Mouse (Mus musculus): Measurements from ENCODE around the gene Sos1. TPM values are rescaled to one million over a fixed set of nuclear protein-coding genes. Genes with fewer than 3 reads are reported as not detected.
"Not testable (repeated sequence)": the region's sequence is repeated elsewhere in the genome, so short reads cannot be mapped to it uniquely, and the experiment has no call there.

The Sos1 gene
- polyA plus RNA-seq, 1 experiment from 2014 or later: 11.0 TPM

DNA sequence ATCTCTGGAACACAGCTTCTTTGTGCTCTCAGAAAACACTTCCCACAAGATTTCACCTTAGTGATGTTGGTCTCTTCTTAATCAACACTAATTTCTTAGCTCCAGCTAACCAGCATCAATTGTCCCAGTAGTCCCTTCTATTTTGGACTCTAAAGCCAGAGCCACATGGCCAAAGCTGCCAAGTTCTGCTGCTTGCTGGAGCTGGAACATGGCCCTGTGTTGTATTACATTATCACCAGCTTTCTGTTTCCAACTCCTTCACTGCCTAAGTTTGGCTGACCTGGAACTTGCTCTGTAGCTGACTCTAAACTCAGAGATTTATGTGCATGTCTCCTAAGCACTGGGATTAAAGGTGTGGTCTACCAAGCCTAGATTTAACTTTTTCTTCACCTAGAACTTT lies 101.9 kb downstream of the Sos1 start:
- H3K9me3 ChIP-seq (ENCODE audit: control insufficient read depth, low read length); H3K4me3 ChIP-seq (ENCODE audit: low read depth, low read length); DNase-seq (ENCODE audit: low spot score); H3K36me3 ChIP-seq (ENCODE audit: control insufficient read depth, insufficient read depth, low read length); H3K27me3 ChIP-seq (ENCODE audit: control insufficient read depth, insufficient read depth, low read length); H3K4me1 ChIP-seq (replicated peaks; ENCODE audit: control insufficient read depth, insufficient read depth, low read length); H3K9ac ChIP-seq (ENCODE audit: low read length); ATAC-seq (replicated peaks; ENCODE audit: low FRiP score); H3K4me2 ChIP-seq (ENCODE audit: low read depth, low read length, severe bottlenecking); H3K27ac ChIP-seq (ENCODE audit: low read depth, low read length): not testable (repeated sequence)

DNA sequence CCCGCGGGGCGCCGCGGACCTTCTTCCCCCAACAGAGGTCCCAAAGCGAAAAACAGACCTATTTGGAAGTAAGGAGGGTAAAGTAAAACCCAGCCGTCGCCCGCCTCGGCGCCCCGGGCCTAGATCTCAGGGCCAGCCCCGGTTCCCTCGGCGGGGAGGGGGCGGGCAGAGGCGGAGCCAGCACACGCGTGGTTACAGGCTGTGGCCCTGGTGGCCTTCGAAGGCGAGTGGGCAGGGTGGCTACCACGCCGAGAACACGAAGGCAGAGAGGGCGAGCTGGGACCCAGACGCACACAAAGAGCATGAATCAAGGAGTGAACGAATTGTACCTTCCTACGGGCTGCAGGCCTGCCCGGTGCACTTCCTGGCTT lies 106.5 kb downstream of the Sos1 start:
- Histone ChIP-seq H3K9me3 (ENCODE audit: control insufficient read depth, low read length) (no peaks in the 10 kb centered on the region), H3K4me1 (replicated peaks; ENCODE audit: control insufficient read depth, insufficient read depth, low read length) (peaks cover 5% of the 10 kb centered on the region; the same call in 1 of the 2 replicates), H3K4me3 (ENCODE audit: low read depth, low read length) (peak overlapping the region; percentile 38), H3K4me2 (ENCODE audit: low read depth, low read length, severe bottlenecking) (peak overlapping the region; percentile 89), H3K27ac (ENCODE audit: low read depth, low read length) (no peak overlapping the region), H3K27me3 (ENCODE audit: control insufficient read depth, insufficient read depth, low read length) (peaks cover 5% of the 10 kb centered on the region; the same call in 1 of the 2 replicates), H3K9ac (ENCODE audit: low read length) (peak overlapping the region; percentile 75), H3K36me3 (ENCODE audit: control insufficient read depth, insufficient read depth, low read length) (no peaks in the 10 kb centered on the region)
- DNase-seq (ENCODE audit: low spot score): no peak
- peak; percentile 87 for ATAC-seq (replicated peaks; ENCODE audit: low FRiP score)
- WGBS: 19% methylated on average over 29 of the region's 29 CpGs

GRCm38 (mm10) chr17:80372989-80373725 lies 107.1 kb downstream of the Sos1 start, which contains the start of gene Gm10190:
Gene Gm10190 (minus strand): TSS chr17:80373541.
- H3K9me3 ChIP-seq (ENCODE audit: control insufficient read depth, low read length): no peaks in the 10 kb centered on the region; the same call in 1 of the 2 replicates
- peak; percentile 99 for ATAC-seq (replicated peaks; ENCODE audit: low FRiP score)
- peak; percentile 94 for DNase-seq (ENCODE audit: low spot score)
- WGBS: 6% methylated on average over 95 of the region's 102 CpGs
- H3K4me1 ChIP-seq (replicated peaks; ENCODE audit: control insufficient read depth, insufficient read depth, low read length): peaks cover 5% of the 10 kb centered on the region; the same call in 1 of the 2 replicates
- H3K36me3 ChIP-seq (ENCODE audit: control insufficient read depth, insufficient read depth, low read length): no peaks in the 10 kb centered on the region
- no peak within 1 kb of the TSS for H3K27ac ChIP-seq (ENCODE audit: low read depth, low read length)
- H3K4me2 ChIP-seq (ENCODE audit: low read depth, low read length, severe bottlenecking): peak within 1 kb of the TSS; percentile 89
- H3K27me3 ChIP-seq (ENCODE audit: control insufficient read depth, insufficient read depth, low read length): peaks cover 5% of the 10 kb centered on the region; the same call in 1 of the 2 replicates
- H3K9ac ChIP-seq (ENCODE audit: low read length): peak within 1 kb of the TSS; percentile 75
- peak within 1 kb of the TSS; percentile 38 for H3K4me3 ChIP-seq (ENCODE audit: low read depth, low read length)

DNA sequence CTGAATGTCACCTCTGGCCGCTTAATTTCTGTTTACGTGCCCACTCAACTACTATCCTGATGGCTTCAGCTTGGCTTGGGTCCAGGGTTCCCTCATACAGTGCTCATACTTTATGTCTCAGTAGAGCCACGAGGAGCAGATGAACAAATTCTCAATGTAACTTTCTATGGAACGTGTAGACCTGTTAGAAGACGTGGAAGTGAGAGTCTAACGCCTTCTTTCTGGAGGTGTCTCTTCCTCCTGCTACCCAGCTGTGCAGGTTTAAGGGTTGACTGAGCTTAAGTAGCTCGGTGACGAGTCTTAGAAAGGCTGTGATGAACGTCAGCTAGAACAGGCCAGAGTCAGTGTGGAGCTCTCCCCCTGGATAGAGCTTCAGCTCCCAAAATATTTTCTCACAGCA lies 111.6 kb downstream of the Sos1 start:
- DNase-seq (ENCODE audit: low spot score) (no peak), ATAC-seq (replicated peaks; ENCODE audit: low FRiP score) (no peak)
- Histone ChIP-seq H3K4me2 (ENCODE audit: low read depth, low read length, severe bottlenecking) (no peak overlapping the region), H3K27ac (ENCODE audit: low read depth, low read length) (no peak overlapping the region), H3K9ac (ENCODE audit: low read length) (no peak overlapping the region), H3K4me1 (replicated peaks; ENCODE audit: control insufficient read depth, insufficient read depth, low read length) (peaks cover 5% of the 10 kb centered on the region; the same call in 1 of the 2 replicates), H3K9me3 (ENCODE audit: control insufficient read depth, low read length) (no peaks in the 10 kb centered on the region; the same call in 1 of the 2 replicates), H3K27me3 (ENCODE audit: control insufficient read depth, insufficient read depth, low read length) (no peaks in the 10 kb centered on the region), H3K36me3 (ENCODE audit: control insufficient read depth, insufficient read depth, low read length) (no peaks in the 10 kb centered on the region), H3K4me3 (ENCODE audit: low read depth, low read length) (no peak overlapping the region)
- WGBS: 83% methylated on average over 9 of the region's 9 CpGs

GRCm38 (mm10) chr17:80367276-80367675 lies 113.0 kb downstream of the Sos1 start:
- H3K9me3 ChIP-seq (ENCODE audit: control insufficient read depth, low read length): no peaks in the 10 kb centered on the region; the same call in 1 of the 2 replicates
- H3K4me2 ChIP-seq (ENCODE audit: low read depth, low read length, severe bottlenecking): no peak overlapping the region
- ATAC-seq (replicated peaks; ENCODE audit: low FRiP score) (no peak), DNase-seq (ENCODE audit: low spot score) (no peak)
- no peaks in the 10 kb centered on the region for H3K36me3 ChIP-seq (ENCODE audit: control insufficient read depth, insufficient read depth, low read length)
- H3K4me3 ChIP-seq (ENCODE audit: low read depth, low read length): no peak overlapping the region
- H3K9ac ChIP-seq (ENCODE audit: low read length): no peak overlapping the region
- H3K27me3 ChIP-seq (ENCODE audit: control insufficient read depth, insufficient read depth, low read length): no peaks in the 10 kb centered on the region
- H3K4me1 ChIP-seq (replicated peaks; ENCODE audit: control insufficient read depth, insufficient read depth, low read length): no peaks in the 10 kb centered on the region
- 89% methylated on average over 5 of the region's 5 CpGs for WGBS
- H3K27ac ChIP-seq (ENCODE audit: low read depth, low read length): no peak overlapping the region

DNA sequence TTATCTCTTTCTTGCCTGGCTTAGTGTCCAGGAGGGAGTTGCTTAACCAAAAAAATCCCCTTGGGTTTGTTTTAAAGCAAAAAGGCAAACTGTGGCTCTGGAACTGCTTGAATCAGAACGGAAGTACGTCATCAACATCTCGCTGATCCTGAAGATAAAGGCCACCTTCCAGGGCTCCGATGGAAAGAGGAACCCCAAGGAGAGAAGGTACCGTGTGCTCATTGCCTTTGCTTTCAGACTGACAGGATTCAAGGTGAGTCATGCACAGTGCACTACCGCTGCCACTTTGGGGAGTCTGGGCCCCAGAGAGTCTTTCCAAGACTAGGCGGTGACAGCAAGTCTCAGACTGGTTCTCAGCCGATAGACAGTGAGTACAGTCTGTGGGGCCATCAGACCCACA lies 120.0 kb downstream of the Sos1 start:
- Histone ChIP-seq H3K4me1 (replicated peaks; ENCODE audit: control insufficient read depth, insufficient read depth, low read length) (no peaks in the 10 kb centered on the region), H3K36me3 (ENCODE audit: control insufficient read depth, insufficient read depth, low read length) (no peaks in the 10 kb centered on the region), H3K9me3 (ENCODE audit: control insufficient read depth, low read length) (no peaks in the 10 kb centered on the region), H3K4me2 (ENCODE audit: low read depth, low read length, severe bottlenecking) (no peak overlapping the region), H3K4me3 (ENCODE audit: low read depth, low read length) (no peak overlapping the region), H3K27me3 (ENCODE audit: control insufficient read depth, insufficient read depth, low read length) (no peaks in the 10 kb centered on the region), H3K27ac (ENCODE audit: low read depth, low read length) (no peak overlapping the region), H3K9ac (ENCODE audit: low read length) (no peak overlapping the region)
- ATAC-seq (replicated peaks; ENCODE audit: low FRiP score) (no peak), DNase-seq (ENCODE audit: low spot score) (no peak)
- 88% methylated on average over 8 of the region's 8 CpGs for WGBS

DNA sequence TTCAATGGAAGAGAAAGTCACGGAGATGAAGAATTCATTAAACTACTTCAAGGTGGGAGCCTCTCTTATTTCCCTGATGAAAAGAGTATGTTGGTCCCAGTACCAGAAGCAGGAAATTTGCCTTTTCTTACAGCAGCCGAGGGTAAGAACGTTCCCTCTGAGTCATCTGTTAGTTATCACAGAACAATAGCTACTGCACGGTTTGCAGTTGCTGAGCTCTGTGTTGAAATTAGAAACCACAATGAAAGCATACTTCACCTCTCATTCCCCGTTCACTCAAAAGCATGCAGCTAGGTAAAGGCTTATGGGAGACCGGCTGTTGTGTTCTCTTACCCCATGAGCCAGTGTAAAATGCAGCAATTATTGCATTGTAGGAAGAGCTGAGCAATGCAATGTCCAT lies 133.0 kb downstream of the Sos1 start:
- no peak overlapping the region for H3K4me2 ChIP-seq (ENCODE audit: low read depth, low read length, severe bottlenecking)
- ATAC-seq (replicated peaks; ENCODE audit: low FRiP score) (no peak), DNase-seq (ENCODE audit: low spot score) (no peak)
- 46% methylated on average over 6 of the region's 6 CpGs for WGBS
- no peak overlapping the region for H3K9ac ChIP-seq (ENCODE audit: low read length)
- H3K27me3 ChIP-seq (ENCODE audit: control insufficient read depth, insufficient read depth, low read length): no peaks in the 10 kb centered on the region
- no peak overlapping the region for H3K4me3 ChIP-seq (ENCODE audit: low read depth, low read length)
- no peaks in the 10 kb centered on the region for H3K36me3 ChIP-seq (ENCODE audit: control insufficient read depth, insufficient read depth, low read length)
- H3K27ac ChIP-seq (ENCODE audit: low read depth, low read length): no peak overlapping the region
- H3K4me1 ChIP-seq (replicated peaks; ENCODE audit: control insufficient read depth, insufficient read depth, low read length): no peaks in the 10 kb centered on the region
- no peaks in the 10 kb centered on the region; the same call in 1 of the 2 replicates for H3K9me3 ChIP-seq (ENCODE audit: control insufficient read depth, low read length)

DNA sequence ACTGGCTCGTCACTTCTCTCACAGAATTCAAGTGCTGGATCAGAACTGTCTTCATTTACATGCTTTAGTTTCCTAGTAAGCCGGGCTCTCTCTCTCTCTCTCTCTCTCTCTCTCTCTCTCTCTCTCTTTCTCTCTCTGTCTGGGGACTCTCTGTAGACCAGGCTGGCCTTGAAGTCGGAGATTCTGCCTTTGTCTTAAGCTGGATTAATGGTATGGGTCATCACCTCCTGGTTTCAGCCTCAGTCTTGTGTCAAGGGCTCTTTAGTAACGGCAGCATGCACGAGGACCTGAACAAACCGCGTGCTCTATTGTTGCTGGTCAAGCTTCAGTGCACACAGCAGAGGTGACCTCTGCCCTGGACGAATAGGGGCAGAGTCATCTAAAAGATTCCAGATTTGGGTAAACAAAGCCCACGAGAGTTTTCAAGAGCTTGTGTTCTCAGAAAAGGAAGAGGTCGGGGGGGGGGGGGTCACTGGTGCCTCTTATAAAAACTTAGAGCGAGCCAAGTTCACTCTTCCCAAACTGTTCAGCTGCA lies 133.6 kb downstream of the Sos1 start:
- Histone ChIP-seq H3K9ac (ENCODE audit: low read length) (no peak overlapping the region), H3K4me1 (replicated peaks; ENCODE audit: control insufficient read depth, insufficient read depth, low read length) (no peaks in the 10 kb centered on the region), H3K27ac (ENCODE audit: low read depth, low read length) (no peak overlapping the region), H3K9me3 (ENCODE audit: control insufficient read depth, low read length) (no peaks in the 10 kb centered on the region; the same call in 1 of the 2 replicates), H3K36me3 (ENCODE audit: control insufficient read depth, insufficient read depth, low read length) (no peaks in the 10 kb centered on the region), H3K4me3 (ENCODE audit: low read depth, low read length) (no peak overlapping the region), H3K4me2 (ENCODE audit: low read depth, low read length, severe bottlenecking) (no peak overlapping the region), H3K27me3 (ENCODE audit: control insufficient read depth, insufficient read depth, low read length) (no peaks in the 10 kb centered on the region)
- WGBS: 19% methylated on average over 11 of the region's 11 CpGs
- ATAC-seq (replicated peaks; ENCODE audit: low FRiP score): no peak
- no peak for DNase-seq (ENCODE audit: low spot score)

GRCm38 (mm10) chr17:80345277-80345676 lies 135.0 kb downstream of the Sos1 start:
- Histone ChIP-seq H3K4me1 (replicated peaks; ENCODE audit: control insufficient read depth, insufficient read depth, low read length) (no peaks in the 10 kb centered on the region), H3K4me2 (ENCODE audit: low read depth, low read length, severe bottlenecking) (no peak overlapping the region), H3K9me3 (ENCODE audit: control insufficient read depth, low read length) (no peaks in the 10 kb centered on the region; the same call in 1 of the 2 replicates), H3K4me3 (ENCODE audit: low read depth, low read length) (no peak overlapping the region), H3K36me3 (ENCODE audit: control insufficient read depth, insufficient read depth, low read length) (no peaks in the 10 kb centered on the region), H3K9ac (ENCODE audit: low read length) (no peak overlapping the region), H3K27me3 (ENCODE audit: control insufficient read depth, insufficient read depth, low read length) (no peaks in the 10 kb centered on the region), H3K27ac (ENCODE audit: low read depth, low read length) (no peak overlapping the region)
- 86% methylated on average over 4 of the region's 4 CpGs for WGBS
- DNase-seq (ENCODE audit: low spot score) (no peak), ATAC-seq (replicated peaks; ENCODE audit: low FRiP score) (no peak)
